Mouse (Mus musculus) spleen, adult 2 months (tissue): Measurements from ENCODE around the gene Tpr. TPM values are rescaled to one million over a fixed set of nuclear protein-coding genes. Genes with fewer than 3 reads are reported as not detected.

ENCODE experiments used
- DNase-seq, 2 experiments: peaks; one replicate each; pipeline versions ENCODE4 v3.0.0 to v3.0.0-alpha.2; 2012 to 2021; ENCODE audit warnings: low spot score in 2 of 2, low read depth in 1 of 2
- H3K27ac ChIP-seq: fragments of 200-500 bp; 2 replicates; pipeline ENCODE4 v1.5.1; 2012; ENCODE audit warnings: low read length, inconsistent platforms; ENCODE audit not compliant: insufficient read depth
- H3K27me3 ChIP-seq: fragments of 200-500 bp; 2 replicates; pipeline ENCODE4 v1.6.1; 2012; ENCODE audit warnings: mild to moderate bottlenecking, moderate library complexity, low read length, inconsistent platforms; ENCODE audit not compliant: control insufficient read depth, insufficient read depth
- H3K36me3 ChIP-seq: fragments of 200-500 bp; 2 replicates; pipeline ENCODE4 v1.6.1; 2012; ENCODE audit warnings: mild to moderate bottlenecking, low read length, inconsistent platforms; ENCODE audit not compliant: control insufficient read depth, insufficient read depth
- H3K4me1 ChIP-seq: fragments of 200-500 bp; 2 replicates; pipeline ENCODE4 v1.6.1; 2011; ENCODE audit warnings: inconsistent platforms; ENCODE audit not compliant: control insufficient read depth, insufficient read depth, insufficient read length
- H3K4me3 ChIP-seq: fragments of 200-500 bp; 2 replicates; pipeline ENCODE4 v1.5.1; 2011; ENCODE audit warnings: mild to moderate bottlenecking, inconsistent platforms; ENCODE audit not compliant: insufficient read depth, insufficient read length; ENCODE audit errors: extremely low read depth
- CTCF ChIP-seq: fragments of 200-500 bp; IDR thresholded peaks from 2 replicates; pipeline ENCODE4 v1.5.1; 2011; ENCODE audit warnings: mild to moderate bottlenecking, inconsistent platforms; ENCODE audit not compliant: insufficient read depth, insufficient read length, insufficient replicate concordance; ENCODE audit errors: extremely low read depth
- POLR2A ChIP-seq: fragments of 200-500 bp; IDR thresholded peaks from 2 replicates; pipeline ENCODE4 v1.6.1; 2011; ENCODE audit warnings: low read depth, low read length, inconsistent platforms
- WGBS: fragments of 180-500 bp; shearing (Covaris S2); methylation state at CpG from one replicate; pipeline ENCODE4 v1.1.7; 2018; 5-methylcytosine and 5-hydroxymethylcytosine counted together
- polyA plus RNA-seq: library from polyadenylated mRNA; depleted of rRNA; stranded (reverse); fragments of >200 nt; gene quantifications from 2 replicates; pipeline ENCODE4 v1.2.3, GENCODE M21; 2012

The Tpr gene
- polyA plus RNA-seq, 1 experiment = 49.3 TPM

DNA sequence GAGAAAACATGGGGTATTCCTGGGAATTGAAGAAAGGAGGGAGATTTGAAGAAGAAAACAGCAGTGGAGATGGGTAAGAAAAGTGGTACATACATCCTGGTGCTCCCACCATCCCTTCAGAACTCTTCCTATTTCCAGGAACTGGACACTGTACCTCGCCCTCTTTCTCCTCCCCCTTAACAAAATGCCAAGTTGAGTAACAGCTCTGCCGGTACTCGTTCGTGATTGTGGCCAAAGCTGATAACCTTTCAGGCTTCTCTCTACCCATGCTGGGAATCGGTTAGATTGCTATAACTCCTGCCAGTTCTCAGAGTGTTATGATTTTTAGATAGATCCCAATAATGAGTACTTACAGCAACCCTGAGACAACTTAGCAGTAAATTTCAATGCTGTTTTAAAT is 66.3 kb downstream of the Tpr start:
- no peaks in the 10 kb centered on the region for H3K27me3 ChIP-seq
- H3K27ac ChIP-seq = no peak overlapping the region
- no peaks in the 10 kb centered on the region for H3K36me3 ChIP-seq
- DNase-seq = no peak
- no peak for TF ChIP-seq POLR2A
- no peak for TF ChIP-seq CTCF
- no peak overlapping the region for H3K4me3 ChIP-seq
- no peaks in the 10 kb centered on the region; the same call in 1 of the 2 replicates for H3K4me1 ChIP-seq
- 69% methylated on average over 5 of the region's 5 CpGs for WGBS

DNA sequence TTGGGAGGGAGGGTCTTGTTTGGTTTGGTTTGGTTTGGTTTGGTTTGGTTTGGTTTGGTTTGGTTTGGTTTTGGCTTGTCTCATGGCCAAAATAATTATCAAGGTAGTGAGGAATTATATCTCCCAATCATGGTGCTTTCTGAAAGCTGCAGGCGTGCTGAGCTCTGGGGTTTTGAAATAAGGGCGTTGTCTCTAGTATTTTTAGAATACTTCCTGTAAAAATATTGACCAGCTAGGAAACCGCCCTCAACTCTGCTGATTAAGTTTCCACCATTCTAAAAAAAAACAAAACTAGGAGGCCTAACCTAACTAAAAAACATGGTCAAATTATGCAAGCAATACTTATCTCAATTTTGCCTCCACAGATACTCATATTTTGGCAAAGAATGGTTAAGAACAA is 67.0 kb downstream of the Tpr start:
- no peak for TF ChIP-seq CTCF
- TF ChIP-seq POLR2A = no peak
- no peaks in the 10 kb centered on the region; the same call in 1 of the 2 replicates for H3K4me1 ChIP-seq
- DNase-seq = no peak
- H3K27me3 ChIP-seq = no peaks in the 10 kb centered on the region
- H3K36me3 ChIP-seq = no peaks in the 10 kb centered on the region
- no peak overlapping the region for H3K27ac ChIP-seq
- H3K4me3 ChIP-seq = no peak overlapping the region
- WGBS = 22% methylated on average over 3 of the region's 3 CpGs

DNA sequence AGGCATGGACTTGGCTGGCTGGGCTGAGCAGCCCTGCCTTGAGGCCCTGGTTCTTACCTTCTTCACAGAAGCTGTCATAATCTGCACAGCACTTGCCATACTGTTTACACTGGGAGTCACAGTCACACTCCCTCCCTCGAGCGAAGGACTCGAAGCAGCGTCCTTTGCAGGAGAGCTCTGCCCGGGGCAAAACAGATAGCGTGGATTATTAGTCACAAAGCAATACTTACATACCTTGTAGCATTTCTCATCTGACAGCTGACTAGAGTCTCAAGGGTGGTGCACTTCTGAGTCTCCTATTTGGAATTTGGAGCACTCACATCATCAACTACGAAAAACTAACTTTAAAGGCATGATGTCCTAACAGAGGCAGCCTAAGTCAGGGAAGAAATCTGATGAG is 68.0 kb downstream of the Tpr start:
- Histone ChIP-seq H3K27ac (no peak overlapping the region), H3K4me3 (no peak overlapping the region), H3K27me3 (no peaks in the 10 kb centered on the region), H3K36me3 (no peaks in the 10 kb centered on the region), H3K4me1 (no peaks in the 10 kb centered on the region; the same call in 1 of the 2 replicates)
- WGBS = 89% methylated on average over 7 of the region's 7 CpGs
- no peak for TF ChIP-seq POLR2A
- no peak for DNase-seq

- H3K4me3 ChIP-seq = no peak overlapping the region
- no peaks in the 10 kb centered on the region; the same call in 1 of the 2 replicates for H3K4me1 ChIP-seq
- no peaks in the 10 kb centered on the region for H3K27me3 ChIP-seq
- no peak overlapping the region for H3K27ac ChIP-seq
- no peak for TF ChIP-seq POLR2A
- TF ChIP-seq CTCF = no peak
- DNase-seq = no peak
- WGBS = 90% methylated on average over 5 of the region's 5 CpGs
- H3K36me3 ChIP-seq = no peaks in the 10 kb centered on the region
Measured at GRCm38 (mm10) chr1:150463068-150463467, 70.4 kb downstream of the Tpr start.

DNA sequence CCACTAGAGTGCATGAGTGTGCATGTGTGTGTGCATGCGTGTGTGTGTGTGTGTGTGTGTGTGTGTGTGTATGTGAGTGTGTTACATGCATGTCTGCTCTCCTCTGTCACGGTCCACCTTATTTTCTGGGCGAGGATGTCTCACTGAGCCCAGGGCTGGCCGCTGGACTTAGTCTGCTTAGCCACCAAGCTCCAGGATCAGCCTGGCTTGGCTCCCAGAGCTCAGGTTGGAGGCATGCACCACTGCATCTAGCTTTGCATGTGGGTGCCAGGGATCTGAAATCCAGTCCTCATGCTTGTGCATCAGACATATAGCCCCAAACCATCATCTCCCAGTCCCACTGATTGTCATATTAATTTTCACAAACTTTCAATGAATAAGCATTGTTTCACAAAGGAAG is 71.1 kb downstream of the Tpr start:
- H3K27ac ChIP-seq = no peak overlapping the region
- no peak for DNase-seq
- H3K4me1 ChIP-seq = no peaks in the 10 kb centered on the region; the same call in 1 of the 2 replicates
- no peak for TF ChIP-seq POLR2A
- TF ChIP-seq CTCF = no peak
- no peak overlapping the region for H3K4me3 ChIP-seq
- no peaks in the 10 kb centered on the region for H3K27me3 ChIP-seq
- 92% methylated on average over 4 of the region's 4 CpGs for WGBS
- no peaks in the 10 kb centered on the region for H3K36me3 ChIP-seq

GRCm38 (mm10) chr1:150465364-150465763 is 72.7 kb downstream of the Tpr start:
- Histone ChIP-seq H3K36me3 (no peaks in the 10 kb centered on the region), H3K4me1 (no peaks in the 10 kb centered on the region; the same call in 1 of the 2 replicates), H3K27ac (no peak overlapping the region), H3K4me3 (no peak overlapping the region), H3K27me3 (no peaks in the 10 kb centered on the region)
- DNase-seq = peak in 1 of 2 experiments; percentile 2
- TF ChIP-seq POLR2A (no peak), CTCF (no peak)
- 75% methylated on average over 10 of the region's 10 CpGs for WGBS

DNA sequence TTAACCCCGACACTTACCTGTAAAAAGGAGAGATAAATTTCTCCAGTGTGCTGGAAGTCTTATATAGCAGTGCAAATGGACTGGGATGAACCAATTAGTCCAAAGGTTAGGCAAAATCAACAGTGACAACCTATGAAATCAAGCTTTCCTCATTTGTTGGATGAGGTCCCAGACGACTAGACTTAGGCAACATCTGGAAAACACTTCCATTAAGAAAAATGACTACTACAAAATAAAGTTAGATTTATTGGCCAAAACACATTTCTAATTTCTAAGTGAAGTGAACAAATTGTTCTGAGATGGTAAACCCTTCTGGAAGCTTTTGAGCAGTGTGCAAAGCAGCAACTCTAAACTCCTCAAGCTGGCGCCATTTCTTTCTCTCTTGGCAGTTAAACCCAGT is 73.5 kb downstream of the Tpr start, which contains the start of gene Prg4:
Prg4 (minus strand) TSS at position 34 of the 400 bp plus-strand sequence.
- H3K4me1 ChIP-seq = no peaks in the 10 kb centered on the region
- no peak for DNase-seq
- 89% methylated on average over 3 of the region's 3 CpGs for WGBS
- H3K36me3 ChIP-seq = no peaks in the 10 kb centered on the region
- TF ChIP-seq POLR2A (no peak), CTCF (no peak)
- H3K27me3 ChIP-seq = no peaks in the 10 kb centered on the region
- no peak within 1 kb of the TSS for H3K27ac ChIP-seq
- H3K4me3 ChIP-seq = no peak within 1 kb of the TSS
